Mouse (Mus musculus) hindbrain, embryonic 16.5 days (tissue): ENCODE data around the gene Il16. TPM values are rescaled to one million over a fixed set of nuclear protein-coding genes. Genes with fewer than 3 reads are reported as not detected.

Source experiments
- ATAC-seq: fragments of 200-750 bp; cut with Nextera tagmentation; 2 replicates; pipeline ENCODE4 v1.8.0; 2017; ENCODE audit warnings: moderate TSS enrichment, moderate library complexity
- H3K27ac ChIP-seq: fragments of 300-500 bp; sonication (generic); 2 replicates; pipeline ENCODE4 v1.5.1; 2014; ENCODE audit warnings: low read depth, mild to moderate bottlenecking, control low read depth, low read length, moderate library complexity
- H3K27me3 ChIP-seq: fragments of 300-500 bp; sonication (generic); replicated peaks from 2 replicates; pipeline ENCODE4 v1.6.1; 2014; ENCODE audit warnings: low read length; ENCODE audit not compliant: control insufficient read depth, insufficient read depth
- H3K36me3 ChIP-seq: fragments of 300-500 bp; sonication (generic); 2 replicates; pipeline ENCODE4 v1.6.1; 2014; ENCODE audit warnings: mild to moderate bottlenecking, low read length, moderate library complexity, mixed read lengths; ENCODE audit not compliant: control insufficient read depth, insufficient read depth
- H3K4me1 ChIP-seq: fragments of 300-500 bp; sonication (generic); 2 replicates; pipeline ENCODE4 v1.6.1; 2014; ENCODE audit warnings: low read depth, low read length; ENCODE audit not compliant: control insufficient read depth, insufficient read depth
- H3K4me2 ChIP-seq: fragments of 300-500 bp; sonication (generic); 2 replicates; pipeline ENCODE4 v1.6.1; 2014; ENCODE audit warnings: mild to moderate bottlenecking, low read length, control low read depth, moderate library complexity
- H3K4me3 ChIP-seq: fragments of 300-500 bp; sonication (generic); 2 replicates; pipeline ENCODE4 v1.5.1; 2014; ENCODE audit warnings: mild to moderate bottlenecking, low read length, control low read depth, moderate library complexity
- H3K9ac ChIP-seq: fragments of 300-500 bp; sonication (generic); 2 replicates; pipeline ENCODE4 v1.6.1; 2014; ENCODE audit warnings: low read depth, mild to moderate bottlenecking, control low read depth, low read length, moderate library complexity
- H3K9me3 ChIP-seq: fragments of 300-500 bp; sonication (generic); 2 replicates; pipeline ENCODE4 v1.6.1; 2014; ENCODE audit warnings: mild to moderate bottlenecking, low read length, moderate library complexity; ENCODE audit not compliant: control insufficient read depth
- WGBS: fragments of 180-500 bp; shearing (Covaris S2); extraction: QIAGEN DNeasy Blood & Tissue Kit; methylation state at CpG from one replicate; pipeline ENCODE4 v1.1.7; 2014; 5-methylcytosine and 5-hydroxymethylcytosine counted together
- polyA plus RNA-seq: library from polyadenylated mRNA; unstranded; fragments of >200 nt; fragmentation: Nextera tagmentation; extraction: Ambion mirVana; gene quantifications from 2 replicates; pipeline ENCODE4 v1.2.1, GENCODE M21; 2015

Il16 gene
- polyA plus RNA-seq, 1 experiment from 2014 or later = 1.1 TPM

DNA sequence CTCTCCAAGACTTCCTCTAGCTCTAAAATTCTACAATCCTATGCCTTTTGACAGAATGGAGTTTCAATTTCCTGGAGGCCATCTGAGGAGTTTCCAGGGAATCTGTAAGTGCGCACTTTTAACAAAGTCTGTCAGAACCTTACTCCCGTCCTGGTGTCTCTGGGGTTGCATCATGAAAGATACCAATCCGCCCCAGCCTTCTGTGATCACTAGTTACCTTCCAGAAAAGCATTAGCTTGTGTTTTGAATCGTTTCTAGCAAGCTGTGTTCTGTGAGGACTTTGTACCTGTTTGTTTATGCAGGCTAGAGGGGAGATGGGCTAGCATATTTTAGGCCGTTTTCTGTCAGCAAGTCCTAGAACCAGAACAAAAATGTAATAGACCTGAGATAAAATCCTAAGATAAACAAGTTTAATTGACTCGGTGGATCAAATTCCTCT, 112.8 kb downstream of the Il16 start:
- H3K4me3 ChIP-seq = peak overlapping the region; percentile 68; the same call in 1 of the 2 replicates
- peak overlapping the region; percentile 56 for H3K4me2 ChIP-seq
- no peak overlapping the region for H3K27ac ChIP-seq
- no peaks in the 10 kb centered on the region for H3K36me3 ChIP-seq
- ATAC-seq = no peak
- H3K9me3 ChIP-seq = no peaks in the 10 kb centered on the region
- 59% methylated on average over 6 of the region's 6 CpGs for WGBS
- H3K27me3 ChIP-seq = no peaks in the 10 kb centered on the region
- peaks cover 11% of the 10 kb centered on the region; the same call in 1 of the 2 replicates for H3K4me1 ChIP-seq
- no peak overlapping the region; the same call in 1 of the 2 replicates for H3K9ac ChIP-seq

- Histone ChIP-seq H3K9ac (peak within 1 kb of the TSS; percentile 77), H3K4me3 (peak within 1 kb of the TSS; percentile 68), H3K9me3 (no peaks in the 10 kb centered on the region), H3K27me3 (no peaks in the 10 kb centered on the region), H3K36me3 (no peaks in the 10 kb centered on the region), H3K27ac (peak within 1 kb of the TSS; percentile 81), H3K4me1 (peaks cover 11% of the 10 kb centered on the region; the same call in 1 of the 2 replicates), H3K4me2 (peak within 1 kb of the TSS; percentile 56)
- under 1% methylated on average over 35 of the region's 35 CpGs for WGBS
- ATAC-seq = peak; percentile 99
Measured at GRCm38 (mm10) chr7:83631828-83632681, 113.5 kb downstream of the Il16 start, which contains the start of gene Stard5. TSS of gene Stard5 (plus strand) at chr7:83631959.

GRCm38 (mm10) chr7:83631073-83631827, 114.3 kb downstream of the Il16 start:
- peak; percentile 81 for ATAC-seq
- H3K4me2 ChIP-seq = peak overlapping the region; percentile 56
- WGBS = 14% methylated on average over 11 of the region's 11 CpGs

DNA sequence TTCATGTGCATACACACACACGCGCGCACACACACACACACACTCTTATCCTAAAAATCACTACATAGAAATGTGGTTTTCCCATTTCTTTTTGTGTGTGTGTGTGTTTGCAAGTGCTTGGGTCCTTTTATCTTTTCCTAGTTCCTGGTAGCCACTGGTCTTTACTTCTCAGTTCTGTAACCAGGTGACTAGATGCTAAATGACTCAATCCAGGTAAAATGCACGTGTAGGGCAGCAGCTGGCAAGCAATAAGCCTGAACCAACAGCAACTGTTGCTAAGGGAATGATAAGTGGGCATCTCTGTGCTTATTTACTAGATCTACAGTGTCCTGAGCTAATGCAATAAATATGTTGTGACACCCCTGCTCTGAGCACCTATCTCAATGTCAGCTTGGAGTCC, 118.2 kb downstream of the Il16 start:
- Histone ChIP-seq H3K9ac (no peak overlapping the region), H3K4me1 (peaks cover 7% of the 10 kb centered on the region; the same call in 1 of the 2 replicates), H3K9me3 (no peaks in the 10 kb centered on the region), H3K4me3 (no peak overlapping the region), H3K36me3 (no peaks in the 10 kb centered on the region), H3K4me2 (no peak overlapping the region), H3K27me3 (no peaks in the 10 kb centered on the region), H3K27ac (no peak overlapping the region)
- 92% methylated on average over 4 of the region's 4 CpGs for WGBS
- ATAC-seq = no peak

More at GRCm38 (mm10) chr7:83631073-83631827, 114.3 kb downstream of the Il16 start:
- Histone ChIP-seq H3K4me1 (peaks cover 11% of the 10 kb centered on the region; the same call in 1 of the 2 replicates), H3K27ac (peak overlapping the region; percentile 81), H3K27me3 (no peaks in the 10 kb centered on the region), H3K9ac (peak overlapping the region; percentile 77), H3K4me3 (peak overlapping the region; percentile 68), H3K36me3 (no peaks in the 10 kb centered on the region), H3K9me3 (no peaks in the 10 kb centered on the region)

GRCm38 (mm10) chr7:83626557-83627257, 118.8 kb downstream of the Il16 start:
- Histone ChIP-seq H3K4me3 (no peak overlapping the region), H3K9me3 (no peaks in the 10 kb centered on the region), H3K4me1 (peaks cover 6% of the 10 kb centered on the region; the same call in 1 of the 2 replicates), H3K27ac (no peak overlapping the region), H3K9ac (no peak overlapping the region), H3K36me3 (no peaks in the 10 kb centered on the region), H3K27me3 (no peaks in the 10 kb centered on the region), H3K4me2 (no peak overlapping the region)
- no peak for ATAC-seq
- 87% methylated on average over 8 of the region's 8 CpGs for WGBS

DNA sequence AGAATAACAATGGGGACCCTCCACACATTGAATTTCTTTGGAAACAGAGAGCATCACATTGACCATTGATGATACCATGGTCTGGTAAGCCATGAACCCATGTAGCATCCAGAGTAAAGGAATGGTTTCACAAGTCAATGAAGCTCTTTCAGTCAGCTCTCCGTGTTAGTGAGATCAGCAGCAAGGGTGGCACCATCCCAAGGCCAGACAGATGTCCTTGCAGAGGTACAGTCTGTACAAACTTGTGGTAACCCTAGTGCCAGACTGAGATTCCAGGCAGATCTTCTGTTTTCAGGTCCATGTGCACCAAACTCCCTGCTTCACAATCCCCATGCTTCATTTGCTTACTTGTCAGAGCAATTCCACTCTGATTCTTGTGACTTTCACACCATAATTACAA, 121.5 kb downstream of the Il16 start:
- ATAC-seq = no peak
- Histone ChIP-seq H3K36me3 (no peaks in the 10 kb centered on the region), H3K4me3 (no peak overlapping the region), H3K4me1 (no peaks in the 10 kb centered on the region), H3K9me3 (no peaks in the 10 kb centered on the region), H3K9ac (no peak overlapping the region), H3K27ac (no peak overlapping the region), H3K27me3 (no peaks in the 10 kb centered on the region), H3K4me2 (no peak overlapping the region)
- 53% methylated on average over 1 of the region's 1 CpGs for whole genome bisulfite sequencing

DNA sequence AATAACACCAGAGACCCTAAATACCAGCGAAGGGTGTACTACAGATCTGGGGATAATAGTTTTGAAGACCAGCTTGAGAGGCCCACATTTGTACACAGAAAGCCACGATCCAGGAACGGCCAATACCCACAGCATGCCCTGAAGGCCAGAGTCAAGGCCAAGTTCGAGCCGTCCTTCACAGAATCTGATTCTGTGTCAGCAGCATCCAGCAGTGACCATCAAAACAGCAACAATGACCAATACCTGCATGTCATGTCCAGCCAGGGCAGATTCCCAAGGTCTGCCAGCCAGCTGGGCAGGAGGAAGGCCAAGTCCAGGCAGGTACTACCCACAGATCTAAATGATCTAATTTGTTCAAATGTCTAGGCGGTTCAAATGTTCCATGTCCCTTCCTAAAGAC, 122.9 kb downstream of the Il16 start:
- no peak overlapping the region for H3K4me2 ChIP-seq
- ATAC-seq = no peak
- no peak overlapping the region for H3K4me3 ChIP-seq
- H3K36me3 ChIP-seq = no peaks in the 10 kb centered on the region
- no peaks in the 10 kb centered on the region for H3K27me3 ChIP-seq
- no peak overlapping the region for H3K9ac ChIP-seq
- H3K9me3 ChIP-seq = no peaks in the 10 kb centered on the region
- no peak overlapping the region for H3K27ac ChIP-seq
- 92% methylated on average over 6 of the region's 6 CpGs for WGBS
- no peaks in the 10 kb centered on the region for H3K4me1 ChIP-seq

GRCm38 (mm10) chr7:83618709-83619108, 126.8 kb downstream of the Il16 start:
- H3K27ac ChIP-seq = no peak overlapping the region
- H3K36me3 ChIP-seq = no peaks in the 10 kb centered on the region
- no peaks in the 10 kb centered on the region for H3K9me3 ChIP-seq
- no peak overlapping the region for H3K4me2 ChIP-seq
- H3K4me3 ChIP-seq = no peak overlapping the region
- WGBS = 92% methylated on average over 1 of the region's 1 CpGs
- no peak overlapping the region for H3K9ac ChIP-seq
- no peaks in the 10 kb centered on the region for H3K4me1 ChIP-seq
- no peak for ATAC-seq
- H3K27me3 ChIP-seq = no peaks in the 10 kb centered on the region
